In genomic region chr14:32492521-32492920, GRCm38 (mm10) we compare ENCODE assay signal across 7 mouse cellular contexts. TPM values are rescaled to one million over a fixed set of nuclear protein-coding genes. Genes with fewer than 3 reads are reported as not detected.
DNase-seq lines count a peak whose midpoint lies in the region; ATAC-seq and TF ChIP-seq lines count a peak whose summit lies in the region.

No protein-coding gene starts in this region.

- no peak for DNase-seq in lung, adult 2 months
- DNase-seq in lung, adult 18-20 months = no peak
- DNase-seq in brain, embryonic 14.5 days (ENCODE audit: low read depth) = peak; percentile 32
- peak; percentile 60 for DNase-seq in induced T-regulatory cell, adult 2 months (ENCODE audit: low read depth)
- DNase-seq in layer of hippocampus, adult 11-12 months (ENCODE audit: low spot score) = no peak
- DNase-seq in spleen, postnatal 10 days (ENCODE audit: low spot score in 2 of 2) = no peak

- no peak for TF ChIP-seq CTCF in lung, adult 2 months (IDR thresholded peaks at IDR 0.05; ENCODE audit: insufficient read depth, low read length)
- no peak for TF ChIP-seq CTCF in brain, embryonic 14.5 days (IDR thresholded peaks at IDR 0.05; ENCODE audit: borderline replicate concordance, extremely low read depth, insufficient read depth, insufficient read length)

- peak overlapping the region; percentile 13 for H3K4me3 ChIP-seq in lung, adult 2 months (replicated peaks; ENCODE audit: extremely low read depth, low read depth, low read length)
- peak overlapping the region; percentile 29 for H3K4me3 ChIP-seq in midbrain, embryonic 16.5 days (ENCODE audit: low read depth, low read length)

- no peaks in the 10 kb centered on the region for H3K9me3 ChIP-seq in midbrain, embryonic 16.5 days (replicated peaks; ENCODE audit: control insufficient read depth, low read length, poor library complexity, severe bottlenecking)

- no peaks in the 10 kb centered on the region for H3K4me1 ChIP-seq in lung, adult 2 months (ENCODE audit: control insufficient read depth, insufficient read depth, low read length)
- H3K4me1 ChIP-seq in midbrain, embryonic 16.5 days (ENCODE audit: control insufficient read depth, insufficient read depth, low read length) = no peaks in the 10 kb centered on the region

- peak overlapping the region; percentile 36 for H3K9ac ChIP-seq in midbrain, embryonic 16.5 days (ENCODE audit: low read depth, low read length)

- no peaks in the 10 kb centered on the region for H3K36me3 ChIP-seq in midbrain, embryonic 16.5 days (ENCODE audit: control insufficient read depth, insufficient read depth, low read length)

- TF ChIP-seq POLR2A in lung, adult 2 months (IDR thresholded peaks at IDR 0.05; ENCODE audit: borderline replicate concordance, extremely low read depth, low read depth, low read length) = no peak
- TF ChIP-seq POLR2A in brain, embryonic 14.5 days (IDR thresholded peaks at IDR 0.05; ENCODE audit: borderline replicate concordance, extremely low read depth, insufficient read depth, insufficient read length, poor library complexity, severe bottlenecking) = no peak

- H3K4me2 ChIP-seq in midbrain, embryonic 16.5 days (ENCODE audit: low read length) = peak overlapping the region; percentile 62

- H3K27me3 ChIP-seq in midbrain, embryonic 16.5 days (ENCODE audit: control insufficient read depth, insufficient read depth, low read depth, low read length) = no peaks in the 10 kb centered on the region

- WGBS in lung, adult 2 months = 7% methylated on average over 13 of the region's 13 CpGs
- WGBS in midbrain, embryonic 16.5 days = 12% methylated on average over 13 of the region's 13 CpGs

- ATAC-seq in midbrain, embryonic 16.5 days = 0 out of 2 replicates have a peak, but pooled peaks have one; percentile 25

- no peak overlapping the region for H3K27ac ChIP-seq in midbrain, embryonic 16.5 days (ENCODE audit: low read length)

RNA-seq across cellular contexts. Expression of gene Ercc6, which starts 20.8 kb away (rescaled TPM):
- polyA plus RNA-seq in lung, adult 2 months (2012; rRNA removed) = 3.2 and 4.8 TPM in 2 replicates
- polyA plus RNA-seq in brain, embryonic 14.5 days (2012; rRNA removed) = 15.1 and 15.9 TPM in 2 replicates
- polyA plus RNA-seq in midbrain, embryonic 16.5 days (2015; fragmentation: Nextera tagmentation; extraction: Ambion mirVana) = 26.6 and 30.3 TPM in 2 replicates

RNA-seq across cellular contexts. Expression of gene Chat, which starts 26.7 kb away (rescaled TPM):
- 0.26 TPM in 1 of 2 replicates, not detected in the other for polyA plus RNA-seq in lung, adult 2 months (2012; rRNA removed)
- 0.57 and 1.6 TPM in 2 replicates for polyA plus RNA-seq in brain, embryonic 14.5 days (2012; rRNA removed)
- polyA plus RNA-seq in midbrain, embryonic 16.5 days (2015; fragmentation: Nextera tagmentation; extraction: Ambion mirVana) = 0.75 and 0.90 TPM in 2 replicates

RNA-seq across cellular contexts. Expression of gene Slc18a3, which starts 27.9 kb away (rescaled TPM):
- polyA plus RNA-seq in lung, adult 2 months (2012; rRNA removed) = 0.06 and 0.07 TPM in 2 replicates
- 1.8 and 7.2 TPM in 2 replicates for polyA plus RNA-seq in brain, embryonic 14.5 days (2012; rRNA removed)
- 2.7 and 3.6 TPM in 2 replicates for polyA plus RNA-seq in midbrain, embryonic 16.5 days (2015; fragmentation: Nextera tagmentation; extraction: Ambion mirVana)

Comparison
In these comparisons a context has a peak if more than half of its experiments do, and no peak if none do; other contexts are left out.
1. DNase-seq: peak in brain, embryonic 14.5 days (single experiment) and induced T-regulatory cell, adult 2 months (single experiment); none in lung, adult 2 months (single experiment), lung, adult 18-20 months (0 of 2), layer of hippocampus, adult 11-12 months (single experiment) and spleen, postnatal 10 days (0 of 2).